Mouse (Mus musculus): ENCODE measurements around the gene Stac.

The Stac gene

GRCm38 (mm10) chr9:111689680-111690483, at the start of gene Stac:
Gene Stac, minus strand, starts transcription at chr9:111690348.
- peak; percentile 51 for DNase-seq (ENCODE audit: low spot score)

GRCm38 (mm10) chr9:111739431-111740245, 49.5 kb upstream of the Stac start:
- no peak for DNase-seq (ENCODE audit: low spot score)

- DNase-seq (ENCODE audit: low spot score) = no peak
Measured at GRCm38 (mm10) chr9:111739026-111739425, 48.9 kb upstream of the Stac start.

GRCm38 (mm10) chr9:111737796-111738195, 47.6 kb upstream of the Stac start:
- DNase-seq (ENCODE audit: low spot score) = no peak

- peak; percentile 10 for DNase-seq (ENCODE audit: low spot score)
Measured at GRCm38 (mm10) chr9:111735931-111736330, 45.8 kb upstream of the Stac start.

GRCm38 (mm10) chr9:111731939-111732670, 42.0 kb upstream of the Stac start:
- no peak for DNase-seq (ENCODE audit: low spot score)

GRCm38 (mm10) chr9:111724981-111725593, 34.9 kb upstream of the Stac start:
- no peak for DNase-seq (ENCODE audit: low spot score)

- DNase-seq (ENCODE audit: low spot score) = no peak
Measured at GRCm38 (mm10) chr9:111714457-111714856, 24.3 kb upstream of the Stac start.

- no peak for DNase-seq (ENCODE audit: low spot score)
Measured at GRCm38 (mm10) chr9:111700101-111700500, 10.0 kb upstream of the Stac start.

- DNase-seq (ENCODE audit: low spot score) = peak; percentile 4
Measured at GRCm38 (mm10) chr9:111690484-111690855, 322 bp upstream of the Stac start.

- no peak for DNase-seq (ENCODE audit: low spot score)
Measured at GRCm38 (mm10) chr9:111689146-111689545, 1.0 kb downstream of the Stac start.

GRCm38 (mm10) chr9:111684170-111684569, 6.0 kb downstream of the Stac start:
- no peak for DNase-seq (ENCODE audit: low spot score)

GRCm38 (mm10) chr9:111679516-111679915, 10.6 kb downstream of the Stac start:
- no peak for DNase-seq (ENCODE audit: low spot score)

- no peak for DNase-seq (ENCODE audit: low spot score)
Measured at GRCm38 (mm10) chr9:111669816-111670215, 20.3 kb downstream of the Stac start.

- no peak for DNase-seq (ENCODE audit: low spot score)
Measured at GRCm38 (mm10) chr9:111655066-111655465, 35.1 kb downstream of the Stac start.

GRCm38 (mm10) chr9:111644228-111644627, 45.9 kb downstream of the Stac start:
- DNase-seq (ENCODE audit: low spot score) = no peak

GRCm38 (mm10) chr9:111643369-111643768, 46.8 kb downstream of the Stac start:
- no peak for DNase-seq (ENCODE audit: low spot score)

GRCm38 (mm10) chr9:111637641-111638040, 52.5 kb downstream of the Stac start:
- DNase-seq (ENCODE audit: low spot score) = no peak

GRCm38 (mm10) chr9:111632833-111633232, 57.3 kb downstream of the Stac start:
- DNase-seq (ENCODE audit: low spot score) = no peak

GRCm38 (mm10) chr9:111621191-111621590, 69.0 kb downstream of the Stac start:
- DNase-seq (ENCODE audit: low spot score) = no peak

- DNase-seq (ENCODE audit: low spot score) = no peak
Measured at GRCm38 (mm10) chr9:111611341-111611740, 78.8 kb downstream of the Stac start.

GRCm38 (mm10) chr9:111608762-111609161, 81.4 kb downstream of the Stac start:
- DNase-seq (ENCODE audit: low spot score) = no peak

Measured in embryo, embryonic 10 days (tissue).